Mouse (Mus musculus) adrenal gland, postnatal 10 days (tissue): Measurements from ENCODE around the gene Sema4d. TPM values are rescaled to one million over a fixed set of nuclear protein-coding genes. Genes with fewer than 3 reads are reported as not detected.
A peak's percentile ranks its signal among the peaks of the same experiment; 100 is the strongest.
"Not testable (repeated sequence)": the region's sequence is repeated elsewhere in the genome, so short reads cannot be mapped to it uniquely, and the experiment has no call there.

Source experiments
- DNase-seq: peaks from one replicate; pipeline ENCODE4 v3.0.0; 2021; ENCODE audit warnings: mixed read lengths
- long read RNA-seq, 2 experiments: library from polyadenylated mRNA; stranded (forward); transcript quantifications; one replicate each; pipeline ENCODE4 v2.0.0; 2021
- total RNA-seq, 2 experiments: library from RNA; stranded (reverse); gene quantifications; 2 replicates each; pipeline ENCODE4 v1.2.3; 2021

Sema4d gene
- total RNA-seq: 10 to 100 TPM; 13.9 to 25.4 TPM
- long read RNA-seq, experiment 1, full-length matches to known transcripts: 2 of 13 reads
- long read RNA-seq, experiment 1, partial matches to known transcripts: 5 of 13 reads
- long read RNA-seq, experiment 1, other reads (novel, unspliced or antisense): 6 of 13 reads
- long read RNA-seq, experiment 2, full-length matches to known transcripts: 4 of 14 reads
- long read RNA-seq, experiment 2, partial matches to known transcripts: 6 of 14 reads
- long read RNA-seq, experiment 2, other reads (novel, unspliced or antisense): 4 of 14 reads

DNA sequence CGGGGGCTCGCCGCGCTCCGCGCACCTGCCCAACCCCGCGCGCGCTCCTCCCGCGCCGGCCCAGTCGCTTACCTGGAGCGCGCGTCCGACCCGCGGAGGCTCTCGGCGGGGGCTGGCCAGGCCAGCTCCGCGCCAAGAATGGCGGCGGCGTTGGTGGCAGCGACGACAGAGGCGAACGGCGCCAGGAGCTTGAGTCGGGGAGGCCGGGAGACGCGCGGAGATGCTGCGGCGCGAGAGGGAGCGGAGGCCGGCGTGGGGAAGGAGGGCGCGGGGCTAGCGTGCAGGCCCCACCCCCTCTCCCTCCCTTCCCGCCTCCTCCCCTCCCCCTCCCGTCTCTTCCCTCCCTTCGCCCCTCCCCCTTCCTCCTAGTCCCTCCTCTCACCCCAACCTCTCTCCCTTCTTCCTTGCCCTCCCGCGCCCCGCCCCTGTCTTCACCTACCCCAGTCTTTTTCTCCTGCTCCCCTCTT, at the start of gene Sema4d:
Gene Sema4d (minus strand): TSS at position 323 of the 467 bp plus-strand sequence.
- DNase-seq: peak; percentile 73

DNA sequence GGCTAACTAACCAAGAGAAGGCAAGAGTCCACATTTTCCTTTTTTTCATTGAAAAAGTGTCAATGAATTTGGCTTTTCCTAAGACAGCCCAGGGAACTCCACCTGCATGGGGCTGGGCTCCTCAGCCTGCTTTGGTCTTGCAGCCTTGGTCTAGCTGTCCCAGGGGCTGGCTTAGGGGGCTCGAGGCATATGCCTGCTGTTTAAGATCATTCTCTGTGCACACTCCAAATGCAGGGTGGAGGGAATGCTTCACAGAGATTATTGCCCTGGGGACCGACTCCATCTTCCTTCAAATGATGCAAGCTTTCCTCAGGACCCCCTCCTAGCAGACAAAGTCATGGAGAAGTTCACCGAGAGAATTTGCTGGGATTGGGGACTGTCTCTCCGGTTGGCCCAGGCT, 49.8 kb upstream of the Sema4d start:
- no peak for DNase-seq

DNA sequence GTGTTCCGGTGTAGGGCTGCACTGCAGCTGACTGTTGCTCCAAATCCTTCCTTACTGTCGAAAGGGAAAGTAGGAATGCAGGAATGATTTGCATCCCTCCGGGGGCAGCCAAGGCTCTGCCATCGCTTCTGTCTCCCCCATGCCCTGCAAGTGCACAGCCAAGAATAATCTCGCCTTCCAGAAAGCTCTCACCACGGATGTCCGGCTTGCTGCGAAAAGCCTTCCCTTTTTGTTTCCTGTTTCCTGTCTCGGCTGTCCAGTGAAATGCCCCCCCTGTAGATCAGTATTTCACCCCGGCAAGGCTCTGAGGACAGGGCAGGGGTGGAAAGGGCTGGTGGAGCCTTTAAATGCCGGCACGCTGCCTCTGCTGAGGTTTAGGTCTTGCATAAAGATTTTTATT, 49.2 kb upstream of the Sema4d start:
- no peak for DNase-seq

DNA sequence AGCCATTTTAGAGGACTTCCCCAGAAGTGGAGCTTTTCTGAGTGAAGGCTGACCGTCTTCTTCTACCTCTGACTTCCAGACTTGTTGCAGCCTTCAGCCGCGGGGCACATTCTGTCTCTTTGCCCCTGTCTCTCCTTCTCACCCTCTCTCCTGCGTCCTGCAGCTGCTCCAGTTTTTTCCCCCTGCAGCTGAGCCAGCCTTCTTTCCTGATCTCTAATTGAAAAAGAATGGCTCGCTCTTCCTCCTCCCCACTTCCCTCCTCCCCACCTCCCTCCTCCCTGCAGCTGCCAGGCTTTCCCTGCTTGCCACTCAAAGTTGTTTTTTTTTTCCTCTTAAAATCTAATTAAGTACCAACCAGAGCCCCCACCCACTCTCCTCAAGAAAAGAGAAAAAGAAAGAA, 48.6 kb upstream of the Sema4d start:
- no peak for DNase-seq

DNA sequence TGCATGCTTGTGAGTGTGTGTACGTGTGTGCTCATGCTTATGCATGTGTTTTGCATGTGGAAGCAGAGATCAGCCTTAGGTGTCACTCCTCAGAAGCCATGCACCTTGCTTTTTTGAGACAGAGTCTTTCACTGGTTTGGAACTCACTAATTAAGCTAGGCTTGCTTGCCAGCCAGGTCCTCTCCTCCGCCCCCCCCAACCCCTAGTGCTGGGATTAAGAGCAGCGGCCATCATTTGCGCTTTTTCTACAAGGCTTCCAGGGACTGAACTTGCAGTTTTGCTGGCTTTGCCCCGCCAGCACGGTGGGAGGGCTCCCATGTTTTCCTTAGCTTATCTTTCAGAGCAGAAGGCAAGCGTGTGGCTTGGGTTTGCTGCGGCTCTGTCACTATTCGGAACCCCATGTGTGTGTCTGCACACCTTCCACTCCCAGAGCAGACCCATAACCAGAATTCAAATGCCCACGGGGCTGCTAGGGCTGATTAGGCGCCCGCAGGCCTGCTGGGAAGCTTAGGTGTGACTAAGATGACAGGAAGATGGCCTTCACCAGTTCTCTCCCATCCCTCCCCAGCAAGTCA, 48.1 kb upstream of the Sema4d start:
- no peak for DNase-seq

DNA sequence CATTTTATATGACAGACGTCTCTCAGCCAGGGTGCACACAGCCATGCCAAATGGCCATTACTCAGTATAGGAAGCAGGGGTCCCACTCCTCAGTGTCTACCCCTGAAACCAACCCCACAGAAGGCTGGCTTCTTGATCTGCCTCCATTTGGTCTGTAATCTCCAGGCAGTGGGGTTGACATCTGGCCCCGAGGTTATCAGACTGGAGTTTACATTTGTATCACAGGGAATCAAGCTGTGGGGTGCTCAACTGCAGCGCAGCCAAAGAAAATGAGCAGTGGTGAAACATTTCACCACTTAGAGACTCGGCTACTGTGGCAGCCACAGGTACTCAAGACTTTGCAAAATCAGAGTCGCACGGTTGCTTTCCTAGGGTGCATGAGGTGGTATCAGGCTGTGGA, 47.2 kb upstream of the Sema4d start:
- DNase-seq: no peak

DNA sequence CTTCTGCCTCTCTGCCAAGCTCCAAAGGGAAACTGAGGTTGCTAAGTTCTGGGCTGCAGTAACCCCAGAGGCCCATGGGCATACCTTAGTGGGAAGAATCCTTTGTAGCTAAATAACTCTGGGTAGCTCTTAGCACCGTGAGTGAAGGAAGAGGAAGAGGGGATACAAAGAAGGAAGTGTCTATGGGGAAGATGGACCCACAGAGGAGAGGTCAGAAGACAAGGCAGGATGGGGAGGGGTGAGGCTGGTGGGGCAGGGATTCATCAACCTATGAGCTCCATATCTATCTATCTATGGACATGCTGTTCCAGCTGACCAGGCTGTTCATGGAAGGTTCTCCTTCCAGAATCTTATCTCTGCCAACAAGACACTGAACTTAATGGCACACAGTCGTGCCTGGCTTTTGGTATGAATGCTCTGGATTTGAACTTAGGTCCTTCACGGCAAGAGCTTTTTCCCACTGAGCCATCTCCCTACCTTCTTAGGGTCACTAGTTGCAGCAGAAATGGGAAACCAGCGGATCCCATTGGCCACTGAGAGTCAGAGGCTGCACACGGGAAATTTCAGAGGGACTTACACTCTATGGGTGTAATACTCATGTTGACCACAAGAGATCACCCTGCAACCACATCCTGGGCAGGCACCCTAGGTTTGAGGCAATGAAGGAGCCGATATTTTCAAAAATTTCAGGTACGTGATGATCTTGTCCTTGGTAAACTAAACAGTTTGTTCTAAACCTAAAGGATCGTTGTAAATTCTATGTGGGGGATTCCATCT, 45.9 kb upstream of the Sema4d start:
- peak; percentile 53 for DNase-seq

DNA sequence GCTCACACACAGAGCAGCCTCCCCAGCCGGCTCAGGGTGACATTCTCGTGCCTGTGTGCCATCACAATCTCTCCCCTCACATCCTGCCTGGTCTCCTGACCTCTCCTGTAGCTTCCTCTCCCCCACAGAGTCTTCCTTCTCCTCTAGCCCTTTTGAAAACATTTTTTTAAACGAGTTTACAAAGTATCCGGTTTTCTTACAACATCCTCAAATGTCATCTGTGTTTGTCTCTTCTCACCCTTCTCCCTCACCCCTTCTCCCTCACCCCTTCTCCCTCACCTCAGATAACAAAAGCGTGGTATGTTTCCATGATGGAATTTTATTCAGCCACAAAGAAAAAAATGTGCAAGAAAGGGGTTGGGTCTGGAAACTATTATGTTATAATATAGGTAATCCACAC, 43.9 kb upstream of the Sema4d start:
- no peak for DNase-seq

DNA sequence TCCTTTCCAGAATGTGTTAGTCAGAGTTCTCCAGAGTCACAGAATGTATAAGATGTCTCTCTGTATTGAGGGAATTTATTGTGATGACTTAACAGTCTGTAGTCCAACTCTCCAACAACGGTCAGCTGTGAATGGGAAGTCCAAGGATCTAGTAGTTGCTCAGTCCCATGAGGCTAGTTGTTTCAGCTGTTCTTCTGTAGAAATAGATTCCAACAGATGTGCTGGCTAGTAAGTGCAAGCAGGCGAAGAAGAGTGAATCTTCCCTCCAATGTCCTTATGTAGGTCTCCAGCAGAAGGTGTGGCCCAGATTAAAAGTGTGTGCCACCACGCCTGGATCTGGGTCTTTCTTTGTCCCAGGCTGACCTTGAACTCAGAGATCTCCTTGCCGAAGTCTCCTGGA, 41.7 kb upstream of the Sema4d start:
- not testable (repeated sequence) for DNase-seq

DNA sequence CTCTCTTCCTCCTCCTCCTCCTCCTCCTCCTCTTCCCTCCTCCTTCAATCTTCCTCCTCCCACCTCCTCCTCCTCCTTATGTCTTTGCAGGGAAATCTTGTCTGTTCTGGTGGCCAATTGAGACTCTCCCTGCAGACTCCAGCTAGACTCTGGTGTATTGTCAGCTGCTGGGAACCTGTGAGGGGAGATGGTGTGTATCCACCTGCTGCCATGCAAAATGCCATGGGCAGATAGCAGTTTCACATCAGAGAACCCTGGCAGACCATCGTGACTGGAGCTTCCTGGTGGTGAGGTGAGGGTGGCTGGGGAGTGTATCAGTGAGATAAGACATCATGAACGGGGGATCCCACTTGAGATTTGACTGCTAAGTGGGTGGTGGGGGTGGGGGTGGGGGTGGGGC, 41.0 kb upstream of the Sema4d start:
- no peak for DNase-seq

DNA sequence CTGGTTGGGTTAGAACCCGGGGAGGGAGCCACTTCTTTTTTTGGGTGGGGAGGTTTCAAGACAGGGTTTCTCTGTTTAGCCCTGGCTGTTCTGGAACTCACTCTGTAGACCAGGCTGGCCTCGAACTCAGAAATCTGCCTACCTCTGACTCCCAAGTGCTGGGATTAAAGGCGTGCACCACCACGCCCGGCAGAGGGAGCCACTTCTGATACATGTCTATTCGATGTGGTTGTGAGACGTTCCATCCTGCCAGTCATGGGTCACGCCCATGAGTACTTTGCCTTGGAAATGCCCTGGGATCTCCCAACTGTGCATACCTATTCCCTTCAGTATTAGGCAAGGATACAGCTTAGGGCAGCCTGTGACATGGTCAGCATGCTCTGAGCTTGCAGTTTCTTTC, 40.5 kb upstream of the Sema4d start:
- not testable (repeated sequence) for DNase-seq

DNA sequence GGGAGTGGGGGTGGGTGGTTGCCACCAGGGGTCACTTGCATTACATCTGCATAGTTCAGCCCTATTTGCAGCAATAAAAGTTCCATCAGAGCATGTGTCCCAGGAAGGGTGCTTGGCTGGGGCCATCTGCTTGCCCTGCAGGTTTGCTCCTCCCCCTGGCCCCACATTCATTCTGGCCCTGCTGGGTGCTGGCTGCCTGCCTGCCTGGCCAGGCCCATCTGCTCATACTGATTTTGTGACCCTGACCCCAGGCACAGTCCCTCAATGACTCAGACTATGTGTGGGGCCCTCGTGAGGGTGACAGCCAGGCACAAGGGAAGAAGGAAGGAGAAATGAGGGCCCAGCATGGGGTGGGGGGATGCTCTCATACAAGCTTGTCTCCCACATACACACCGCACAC, 40.1 kb upstream of the Sema4d start:
- DNase-seq: peak; percentile 79

DNA sequence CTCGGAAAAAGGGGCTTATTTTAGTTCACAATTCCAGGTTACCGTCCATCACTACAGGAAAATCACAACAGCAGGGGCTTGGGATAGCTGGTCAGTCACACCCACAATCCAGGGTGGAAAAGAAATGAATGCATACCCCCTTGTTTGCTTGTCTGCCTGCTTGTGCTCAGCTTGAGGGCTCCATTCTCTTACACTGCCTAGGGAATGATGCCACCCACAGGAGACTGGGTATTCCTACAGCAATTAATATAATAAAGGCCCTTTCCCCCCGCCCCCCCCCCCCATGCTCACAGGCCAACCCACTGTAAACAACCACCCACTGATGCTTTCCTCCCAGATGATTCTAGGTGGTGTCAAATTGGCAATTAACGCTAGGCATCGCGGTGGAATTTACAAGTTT, 38.9 kb upstream of the Sema4d start:
- DNase-seq: no peak

DNA sequence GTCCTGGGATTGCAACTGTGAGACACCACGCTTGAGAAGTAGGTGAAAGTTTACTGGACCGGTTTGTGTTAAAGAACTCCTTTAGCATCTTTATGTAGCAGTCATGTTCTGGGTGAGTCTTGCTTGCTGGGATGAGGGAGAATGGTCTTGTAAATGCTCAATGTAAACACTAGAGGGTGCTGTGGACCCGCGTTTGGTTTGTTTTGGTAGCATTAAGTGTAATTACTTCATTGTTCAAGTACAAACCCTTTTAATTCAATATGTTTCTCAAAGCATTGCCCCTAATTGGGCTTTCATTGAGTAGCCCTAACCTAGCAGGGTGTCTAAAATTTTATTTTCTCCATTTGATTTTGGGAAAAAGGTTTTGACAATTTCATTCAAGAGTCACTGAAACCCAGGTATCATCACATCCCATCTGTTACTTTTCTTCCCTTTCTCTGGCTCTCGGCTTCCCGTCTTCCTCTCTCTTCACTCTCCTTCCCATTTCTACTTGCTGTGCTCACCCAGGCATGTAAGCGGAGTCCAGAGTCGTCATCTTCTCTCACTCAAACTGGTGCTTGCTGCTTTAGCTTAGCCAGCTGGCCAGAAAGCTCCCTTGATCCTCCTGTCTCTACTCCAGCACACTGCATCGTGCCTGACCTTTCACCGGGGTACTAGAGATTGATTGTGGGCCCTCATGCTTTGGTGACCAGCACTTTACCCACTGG, 37.4 kb upstream of the Sema4d start:
- peak; percentile 52 for DNase-seq

DNA sequence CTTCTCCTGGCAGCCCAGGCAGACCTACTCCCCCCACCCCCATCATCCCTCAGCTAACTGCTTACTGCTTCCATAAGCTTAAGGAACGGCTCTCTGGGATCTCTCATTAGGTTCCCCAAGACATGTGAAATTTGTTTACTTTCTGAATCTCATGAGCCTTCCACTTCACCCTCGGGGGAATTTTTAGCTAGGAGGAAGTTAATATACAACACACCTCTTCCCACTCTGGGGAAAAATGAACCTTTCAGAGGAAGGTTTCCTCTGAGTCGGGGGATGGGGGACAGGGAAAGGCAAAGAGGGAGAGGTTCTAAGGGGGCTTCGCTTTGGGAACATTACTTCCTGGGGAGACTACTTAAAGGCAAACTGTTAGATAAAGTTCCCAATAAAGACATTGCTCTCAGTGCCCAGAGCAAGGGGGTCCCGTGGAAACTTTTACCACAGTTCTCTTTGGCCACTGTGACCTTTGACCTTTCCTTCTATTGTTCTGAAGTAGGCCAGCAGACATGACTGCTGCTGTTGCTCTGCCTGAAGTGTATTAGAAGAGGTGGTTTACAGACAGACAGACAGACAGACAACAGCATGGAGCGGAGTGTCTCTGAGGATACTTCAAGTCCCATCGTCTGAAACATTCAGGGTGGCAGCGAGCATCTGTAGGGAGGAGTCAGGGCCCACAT, 30.4 kb upstream of the Sema4d start:
- no peak for DNase-seq

DNA sequence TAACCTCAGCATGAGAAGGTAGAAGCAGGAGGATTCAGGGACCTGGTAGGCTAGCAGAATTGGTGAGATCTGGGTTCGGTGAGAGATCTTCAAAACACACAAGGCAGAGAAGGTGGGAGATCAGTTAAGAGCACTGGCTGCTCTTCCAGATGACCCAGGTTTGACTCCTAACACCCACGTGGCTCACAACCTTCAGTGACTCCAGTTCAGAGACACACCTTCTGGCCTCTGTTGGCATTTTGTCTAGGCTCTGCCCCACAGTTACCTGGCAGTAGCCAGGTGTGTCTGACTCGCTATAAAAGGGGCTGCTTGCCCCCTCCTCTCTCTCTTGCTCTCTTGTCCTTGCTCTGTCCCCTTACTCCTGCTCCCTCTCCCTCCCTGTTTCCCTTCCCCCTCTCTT, 28.4 kb upstream of the Sema4d start:
- DNase-seq: no peak

DNA sequence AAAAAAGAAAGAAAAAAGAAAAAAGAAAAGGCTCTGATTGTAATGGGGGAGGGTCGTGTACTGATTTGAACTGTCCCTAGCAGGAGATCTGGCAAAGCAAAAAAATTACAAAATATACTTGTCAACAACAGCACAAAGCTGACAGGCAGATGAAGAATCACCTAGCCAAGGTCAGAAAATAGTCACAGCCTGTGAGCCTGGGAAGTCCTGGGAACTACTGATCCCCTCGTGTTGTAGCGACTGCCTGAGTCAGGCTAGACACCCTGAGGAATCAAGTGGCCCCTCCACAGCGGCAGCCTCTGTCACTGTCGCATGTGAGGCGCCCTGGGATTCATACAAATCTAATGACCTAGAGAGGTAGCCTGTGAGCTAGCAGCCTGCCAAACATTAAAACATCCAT, 25.8 kb upstream of the Sema4d start:
- peak; percentile 41 for DNase-seq

DNA sequence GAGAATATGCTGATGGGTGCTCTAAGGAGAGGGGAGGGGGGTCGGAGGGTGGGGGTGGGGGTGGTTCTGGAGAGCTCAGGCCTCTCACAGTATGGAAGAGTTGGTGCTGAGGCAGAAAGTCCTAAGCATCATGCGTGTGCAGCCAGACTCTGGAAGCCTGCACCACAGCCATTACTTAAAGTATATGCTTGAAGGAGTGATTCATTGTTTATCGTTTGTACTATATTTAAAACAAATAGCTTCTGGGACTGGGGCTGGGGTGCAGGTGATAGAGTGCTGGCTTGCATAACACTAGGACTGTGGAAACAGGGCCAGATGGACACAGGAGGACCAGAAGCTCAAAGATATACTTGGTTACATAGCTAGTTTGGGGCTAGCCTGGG, 25.4 kb upstream of the Sema4d start:
- no peak for DNase-seq

DNA sequence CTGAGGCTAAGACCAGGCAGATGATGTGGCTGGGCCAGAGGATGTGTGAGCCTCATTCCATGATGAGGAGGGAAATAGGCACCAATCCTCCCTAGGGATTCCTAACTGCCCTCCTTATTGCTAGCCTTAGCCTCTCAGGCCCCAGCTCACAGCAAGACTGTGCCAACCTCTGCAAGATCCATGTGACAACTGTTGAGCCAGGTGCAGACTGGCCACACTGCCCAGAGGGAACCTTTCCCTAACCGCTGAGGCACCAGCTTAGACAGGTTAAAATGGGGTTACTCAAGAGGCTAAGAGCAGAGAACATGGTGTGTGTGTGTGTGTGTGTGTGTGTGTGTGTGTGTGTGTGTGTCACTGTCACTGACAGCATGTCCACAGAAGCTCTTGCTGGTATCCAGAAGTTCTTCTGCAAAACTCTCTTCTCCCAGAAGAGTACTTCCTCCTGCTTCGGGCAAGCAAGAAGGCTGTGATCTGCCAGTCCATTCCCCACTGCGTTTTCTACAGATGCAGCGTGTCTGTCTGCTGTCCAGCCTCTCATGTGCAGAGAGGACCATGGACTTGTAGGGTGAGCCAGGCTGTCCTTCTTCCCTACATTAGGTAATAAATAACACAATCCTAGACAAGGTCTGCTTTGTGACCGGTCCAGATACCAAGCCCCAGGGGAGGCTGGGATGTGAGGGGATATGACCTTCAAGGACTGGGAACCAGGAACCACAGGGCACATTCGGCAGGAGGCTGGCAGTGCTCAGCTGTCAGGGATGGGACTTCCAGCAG, 24.8 kb upstream of the Sema4d start:
- no peak for DNase-seq

DNA sequence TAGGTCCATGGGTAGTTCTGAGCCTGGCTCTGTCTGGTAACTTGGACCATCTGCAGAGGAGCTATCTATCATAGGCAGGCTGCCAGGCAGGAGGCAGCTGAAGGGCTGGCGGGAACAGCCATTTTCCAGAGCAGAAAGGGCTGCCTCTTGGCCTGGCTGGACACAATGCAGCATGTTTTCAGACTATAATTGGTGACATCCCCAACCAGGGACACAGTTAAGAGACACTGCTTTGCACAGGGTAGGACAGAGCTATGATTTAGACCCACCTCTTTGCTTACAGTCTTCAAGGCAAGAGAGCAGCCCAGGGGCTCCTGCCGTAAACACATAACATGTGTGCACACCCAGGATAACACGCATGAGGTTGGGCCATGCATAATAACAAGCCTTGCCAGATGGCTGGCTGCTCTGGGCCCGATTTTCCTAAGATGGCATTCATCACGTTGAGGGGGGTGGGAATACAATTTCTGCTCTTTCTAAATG, 23.1 kb upstream of the Sema4d start:
- DNase-seq: peak; percentile 29

DNA sequence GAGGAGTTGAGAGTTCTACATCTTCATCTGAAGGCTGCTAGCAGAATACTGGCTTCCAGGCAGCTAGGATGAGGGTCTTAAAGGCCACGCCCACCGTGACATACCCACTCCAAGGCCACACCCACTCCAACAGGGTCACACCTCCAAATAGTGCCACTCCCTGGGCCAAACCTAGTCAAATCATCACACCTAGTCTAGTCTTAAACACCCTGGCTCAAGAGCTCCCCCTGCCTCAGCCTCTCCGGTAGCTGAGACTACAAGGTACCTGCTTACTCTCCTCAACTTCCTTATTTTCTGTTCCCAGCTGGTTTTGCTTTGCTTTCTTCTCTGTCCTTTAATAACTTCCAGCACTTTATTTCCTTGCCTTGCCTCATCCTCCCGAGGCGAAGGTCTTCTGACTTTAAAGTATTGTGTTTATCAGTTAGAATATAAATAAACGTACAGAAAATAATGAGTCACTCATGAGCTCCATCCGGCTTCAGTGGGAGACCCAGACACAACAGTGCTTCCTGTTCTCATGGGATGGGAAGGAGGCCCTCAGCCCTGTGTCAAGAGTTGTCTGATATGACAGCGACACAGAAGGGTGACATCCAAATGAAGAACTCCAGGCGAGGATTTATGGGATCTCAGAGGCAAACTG, 22.4 kb upstream of the Sema4d start:
- DNase-seq: peak; percentile 21
